Mouse (Mus musculus): ENCODE measurements around the gene Dcpp1. TPM values are rescaled to one million over a fixed set of nuclear protein-coding genes. Genes with fewer than 3 reads are reported as not detected.

Dcpp1 gene
- polyA plus RNA-seq, 2 experiments, result not detected

- DNase-seq (ENCODE audit: low read depth in 3 of 3, low spot score in 3 of 3), result peak; percentile 17 to 33 (median 33)
- H3K4me3 ChIP-seq (ENCODE audit: insufficient read depth in 1 of 2, low read depth in 2 of 2, low read length in 2 of 2), result peak overlapping the region; percentile 48 to 75
- H3K36me3 ChIP-seq (replicated peaks; ENCODE audit: control insufficient read depth, insufficient read depth, low read depth), result no peaks in the 10 kb centered on the region
- WGBS (ENCODE audit: insufficient replicate concordance), result 1% methylated on average over 14 of the region's 14 CpGs
- H3K27ac ChIP-seq, result no peak overlapping the region
- peak; percentile 66 for ATAC-seq (ENCODE audit: insufficient read depth)
- H3K9ac ChIP-seq (replicated peaks), result peak overlapping the region; percentile 56
- H3K27me3 ChIP-seq (ENCODE audit: control insufficient read depth, insufficient read depth, low read length), result no peaks in the 10 kb centered on the region
- H3K9me3 ChIP-seq (ENCODE audit: control insufficient read depth, low read length), result no peaks in the 10 kb centered on the region
- peaks cover 0 to 8% of the 10 kb centered on the region in 2 experiments; a peak in 1 of 4 replicates for H3K4me1 ChIP-seq (replicated peaks; ENCODE audit: control insufficient read depth in 2 of 2, insufficient read depth in 2 of 2, low read length in 1 of 2)
- H3K4me2 ChIP-seq (ENCODE audit: low read depth), result peak overlapping the region; percentile 68
- no peak for TF ChIP-seq EP300 (IDR thresholded peaks at IDR 0.05; ENCODE audit: low read depth)
- no peak for TF ChIP-seq CTCF (IDR thresholded peaks at IDR 0.05; ENCODE audit: low read depth)
These were observed 44.4 kb downstream of the Dcpp1 start for GRCm38 (mm10) chr17:23925090-23925493.

GRCm38 (mm10) chr17:23931157-23931556 lies 50.5 kb downstream of the Dcpp1 start:
- WGBS (ENCODE audit: insufficient replicate concordance), result 17% methylated on average over 5 of the region's 5 CpGs
- Histone ChIP-seq H3K4me1 (replicated peaks; ENCODE audit: control insufficient read depth in 2 of 2, insufficient read depth in 2 of 2, low read length in 1 of 2) (no peaks in the 10 kb centered on the region), H3K4me3 (ENCODE audit: insufficient read depth in 1 of 2, low read depth in 2 of 2, low read length in 2 of 2) (no peak overlapping the region), H3K9me3 (ENCODE audit: control insufficient read depth, low read length) (no peaks in the 10 kb centered on the region), H3K27me3 (ENCODE audit: control insufficient read depth, insufficient read depth, low read length) (no peaks in the 10 kb centered on the region), H3K36me3 (replicated peaks; ENCODE audit: control insufficient read depth, insufficient read depth, low read depth) (no peaks in the 10 kb centered on the region), H3K4me2 (ENCODE audit: low read depth) (no peak overlapping the region), H3K9ac (replicated peaks) (no peak overlapping the region), H3K27ac (no peak overlapping the region)
- DNase-seq (ENCODE audit: low read depth in 3 of 3, low spot score in 3 of 3), result no peak
- ATAC-seq (ENCODE audit: insufficient read depth), result no peak
- no peak for TF ChIP-seq EP300 (IDR thresholded peaks at IDR 0.05; ENCODE audit: low read depth)
- TF ChIP-seq CTCF (IDR thresholded peaks at IDR 0.05; ENCODE audit: low read depth), result no peak

Other genes starting within 250 kb of the Dcpp1 start
- gene Mmp25, start 235.6 kb upstream of the Dcpp1 start, polyA plus RNA-seq (2012; rRNA removed), result 0.11 and 0.12 TPM in 2 replicates
- 0.11 TPM in 1 of 2 replicates, not detected in the other for gene Mmp25, start 235.6 kb upstream of the Dcpp1 start, polyA plus RNA-seq (2014; fragmentation: Nextera tagmentation; extraction: Ambion mirVana)
- gene Bicdl2, start 220.4 kb upstream of the Dcpp1 start, polyA plus RNA-seq (2012; rRNA removed), result 0.02 TPM in 2 replicates
- gene Bicdl2, start 220.4 kb upstream of the Dcpp1 start, polyA plus RNA-seq (2014; fragmentation: Nextera tagmentation; extraction: Ambion mirVana), result not detected in 2 replicates
- 11.3 and 15.3 TPM in 2 replicates for gene Hcfc1r1, start 207.3 kb upstream of the Dcpp1 start, polyA plus RNA-seq (2012; rRNA removed)
- gene Hcfc1r1, start 207.3 kb upstream of the Dcpp1 start, polyA plus RNA-seq (2014; fragmentation: Nextera tagmentation; extraction: Ambion mirVana), result 21.0 and 24.5 TPM in 2 replicates
- 14.8 and 17.2 TPM in 2 replicates for gene Thoc6, start 207.0 kb upstream of the Dcpp1 start, polyA plus RNA-seq (2012; rRNA removed)
- 21.4 and 21.5 TPM in 2 replicates for gene Thoc6, start 207.0 kb upstream of the Dcpp1 start, polyA plus RNA-seq (2014; fragmentation: Nextera tagmentation; extraction: Ambion mirVana)
- 1.4 and 1.7 TPM in 2 replicates for gene Tnfrsf12a, start 203.4 kb upstream of the Dcpp1 start, polyA plus RNA-seq (2012; rRNA removed)
- gene Tnfrsf12a, start 203.4 kb upstream of the Dcpp1 start, polyA plus RNA-seq (2014; fragmentation: Nextera tagmentation; extraction: Ambion mirVana), result 3.0 and 3.9 TPM in 2 replicates
- 0.64 and 0.68 TPM in 2 replicates for gene Cldn6, start 201.6 kb upstream of the Dcpp1 start, polyA plus RNA-seq (2012; rRNA removed)
- gene Cldn6, start 201.6 kb upstream of the Dcpp1 start, polyA plus RNA-seq (2014; fragmentation: Nextera tagmentation; extraction: Ambion mirVana), result 0.15 and 0.50 TPM in 2 replicates
- gene Cldn9, start 196.8 kb upstream of the Dcpp1 start, polyA plus RNA-seq (2012; rRNA removed), result 0.04 TPM in 2 replicates
- 0.21 TPM in 1 of 2 replicates, not detected in the other for gene Cldn9, start 196.8 kb upstream of the Dcpp1 start, polyA plus RNA-seq (2014; fragmentation: Nextera tagmentation; extraction: Ambion mirVana)
- 0.04 and 0.09 TPM in 2 replicates for gene 1520401A03Rik, start 158.1 kb upstream of the Dcpp1 start, polyA plus RNA-seq (2012; rRNA removed)
- not detected in 2 replicates for gene 1520401A03Rik, start 158.1 kb upstream of the Dcpp1 start, polyA plus RNA-seq (2014; fragmentation: Nextera tagmentation; extraction: Ambion mirVana)
- gene Pkmyt1, start 154.5 kb upstream of the Dcpp1 start, polyA plus RNA-seq (2012; rRNA removed), result 29.6 and 35.0 TPM in 2 replicates
- 21.2 and 24.5 TPM in 2 replicates for gene Pkmyt1, start 154.5 kb upstream of the Dcpp1 start, polyA plus RNA-seq (2014; fragmentation: Nextera tagmentation; extraction: Ambion mirVana)
- 3.6 and 5.7 TPM in 2 replicates for gene Paqr4, start 140.0 kb upstream of the Dcpp1 start, polyA plus RNA-seq (2012; rRNA removed)
- gene Paqr4, start 140.0 kb upstream of the Dcpp1 start, polyA plus RNA-seq (2014; fragmentation: Nextera tagmentation; extraction: Ambion mirVana), result 6.4 and 7.2 TPM in 2 replicates
- 0.02 and 0.03 TPM in 2 replicates for gene Kremen2, start 135.0 kb upstream of the Dcpp1 start, polyA plus RNA-seq (2012; rRNA removed)
- not detected in 2 replicates for gene Kremen2, start 135.0 kb upstream of the Dcpp1 start, polyA plus RNA-seq (2014; fragmentation: Nextera tagmentation; extraction: Ambion mirVana)
- 4.0 and 4.3 TPM in 2 replicates for gene Flywch1, start 109.3 kb upstream of the Dcpp1 start, polyA plus RNA-seq (2012; rRNA removed)
- gene Flywch1, start 109.3 kb upstream of the Dcpp1 start, polyA plus RNA-seq (2014; fragmentation: Nextera tagmentation; extraction: Ambion mirVana), result 6.6 and 7.4 TPM in 2 replicates
- 0.57 and 0.79 TPM in 2 replicates for gene Flywch2, start 94.8 kb upstream of the Dcpp1 start, polyA plus RNA-seq (2012; rRNA removed)
- gene Flywch2, start 94.8 kb upstream of the Dcpp1 start, polyA plus RNA-seq (2014; fragmentation: Nextera tagmentation; extraction: Ambion mirVana), result 0.85 and 1.0 TPM in 2 replicates
- 136 and 152 TPM in 2 replicates for gene Srrm2, start 90.3 kb upstream of the Dcpp1 start, polyA plus RNA-seq (2012; rRNA removed)
- gene Srrm2, start 90.3 kb upstream of the Dcpp1 start, polyA plus RNA-seq (2014; fragmentation: Nextera tagmentation; extraction: Ambion mirVana), result 107 and 120 TPM in 2 replicates
- 277 and 284 TPM in 2 replicates for gene Elob, start 51.7 kb upstream of the Dcpp1 start, polyA plus RNA-seq (2012; rRNA removed)
- 519 and 544 TPM in 2 replicates for gene Elob, start 51.7 kb upstream of the Dcpp1 start, polyA plus RNA-seq (2014; fragmentation: Nextera tagmentation; extraction: Ambion mirVana)
- 0.04 TPM in 1 of 2 replicates, not detected in the other for gene Prss33, start 44.8 kb upstream of the Dcpp1 start, polyA plus RNA-seq (2012; rRNA removed)
- not detected in 2 replicates for gene Prss33, start 44.8 kb upstream of the Dcpp1 start, polyA plus RNA-seq (2014; fragmentation: Nextera tagmentation; extraction: Ambion mirVana)
- 0.06 TPM in 1 of 2 replicates, not detected in the other for gene Prss32, start 37.0 kb upstream of the Dcpp1 start, polyA plus RNA-seq (2012; rRNA removed)
- not detected in 2 replicates for gene Prss32, start 37.0 kb upstream of the Dcpp1 start, polyA plus RNA-seq (2014; fragmentation: Nextera tagmentation; extraction: Ambion mirVana)
- 0.09 and 0.18 TPM in 2 replicates for gene Prss41, start 36.7 kb upstream of the Dcpp1 start, polyA plus RNA-seq (2012; rRNA removed)
- 0.06 TPM in 1 of 2 replicates, not detected in the other for gene Prss41, start 36.7 kb upstream of the Dcpp1 start, polyA plus RNA-seq (2014; fragmentation: Nextera tagmentation; extraction: Ambion mirVana)
- not detected in 2 replicates for gene Prss21, start 12.8 kb upstream of the Dcpp1 start, polyA plus RNA-seq (2012; rRNA removed)
- not detected in 2 replicates for gene Prss21, start 12.8 kb upstream of the Dcpp1 start, polyA plus RNA-seq (2014; fragmentation: Nextera tagmentation; extraction: Ambion mirVana)
- not detected in 2 replicates for gene Dcpp2, start within 50 bp of the Dcpp1 start, polyA plus RNA-seq (2012; rRNA removed)
- not detected in 2 replicates for gene Dcpp2, start within 50 bp of the Dcpp1 start, polyA plus RNA-seq (2014; fragmentation: Nextera tagmentation; extraction: Ambion mirVana)
- not detected in 2 replicates for gene Dcpp3, start 36.6 kb downstream of the Dcpp1 start, polyA plus RNA-seq (2012; rRNA removed)
- not detected in 2 replicates for gene Dcpp3, start 36.6 kb downstream of the Dcpp1 start, polyA plus RNA-seq (2014; fragmentation: Nextera tagmentation; extraction: Ambion mirVana)
- gene Sbp, start 60.8 kb downstream of the Dcpp1 start, polyA plus RNA-seq (2012; rRNA removed), result not detected in 2 replicates
- not detected in 2 replicates for gene Sbp, start 60.8 kb downstream of the Dcpp1 start, polyA plus RNA-seq (2014; fragmentation: Nextera tagmentation; extraction: Ambion mirVana)
- not detected in 2 replicates for gene Sbpl, start 74.4 kb downstream of the Dcpp1 start, polyA plus RNA-seq (2012; rRNA removed)
- not detected in 2 replicates for gene Sbpl, start 74.4 kb downstream of the Dcpp1 start, polyA plus RNA-seq (2014; fragmentation: Nextera tagmentation; extraction: Ambion mirVana)
- gene Prss30, start 99.7 kb downstream of the Dcpp1 start, polyA plus RNA-seq (2012; rRNA removed), result 0.07 and 0.13 TPM in 2 replicates
- gene Prss30, start 99.7 kb downstream of the Dcpp1 start, polyA plus RNA-seq (2014; fragmentation: Nextera tagmentation; extraction: Ambion mirVana), result 0.06 TPM in 1 of 2 replicates, not detected in the other
- not detected in 2 replicates for gene Prss22, start 117.2 kb downstream of the Dcpp1 start, polyA plus RNA-seq (2012; rRNA removed)
- not detected in 2 replicates for gene Prss22, start 117.2 kb downstream of the Dcpp1 start, polyA plus RNA-seq (2014; fragmentation: Nextera tagmentation; extraction: Ambion mirVana)
- not detected in 2 replicates for gene Prss27, start 157.3 kb downstream of the Dcpp1 start, polyA plus RNA-seq (2012; rRNA removed)
- not detected in 2 replicates for gene Prss27, start 157.3 kb downstream of the Dcpp1 start, polyA plus RNA-seq (2014; fragmentation: Nextera tagmentation; extraction: Ambion mirVana)
- gene Kctd5, start 192.6 kb downstream of the Dcpp1 start, polyA plus RNA-seq (2012; rRNA removed), result 9.3 and 10.0 TPM in 2 replicates
- 10.9 and 11.3 TPM in 2 replicates for gene Kctd5, start 192.6 kb downstream of the Dcpp1 start, polyA plus RNA-seq (2014; fragmentation: Nextera tagmentation; extraction: Ambion mirVana)